Mouse (Mus musculus) ES-Bruce4 (cell line): ENCODE results near the gene Flt3l. TPM values are rescaled to one million over a fixed set of nuclear protein-coding genes. Genes with fewer than 3 reads are reported as not detected.

Experiments
- H3K27ac ChIP-seq: 2 replicates; pipeline ENCODE4 v1.5.1; 2012; ENCODE audit warnings: low read length, inconsistent platforms; ENCODE audit not compliant: insufficient read depth
- H3K27me3 ChIP-seq: 2 replicates; pipeline ENCODE4 v1.6.1; 2012; ENCODE audit warnings: mild to moderate bottlenecking, low read length, inconsistent platforms; ENCODE audit not compliant: control insufficient read depth, poor library complexity, insufficient read depth, severe bottlenecking
- H3K36me3 ChIP-seq: 2 replicates; pipeline ENCODE4 v1.6.1; 2012; ENCODE audit warnings: inconsistent platforms, mild to moderate bottlenecking, low read length, moderate library complexity; ENCODE audit not compliant: control insufficient read depth, poor library complexity, insufficient read depth, severe bottlenecking
- H3K4me1 ChIP-seq: one replicate; pipeline ENCODE4 v1.8.1; 2011; ENCODE audit warnings: low read length; ENCODE audit not compliant: control insufficient read depth, insufficient read depth
- H3K4me3 ChIP-seq: 2 replicates; pipeline ENCODE4 v1.5.1; 2011; ENCODE audit warnings: low read depth, mild to moderate bottlenecking, low read length
- H3K9ac ChIP-seq: 2 replicates; pipeline ENCODE4 v1.6.1; 2012; ENCODE audit warnings: low read depth, mild to moderate bottlenecking, inconsistent platforms; ENCODE audit not compliant: poor library complexity, severe bottlenecking
- H3K9me3 ChIP-seq: replicated peaks from 2 replicates; pipeline ENCODE4 v1.6.1; 2012; ENCODE audit warnings: mild to moderate bottlenecking, low read length, inconsistent platforms; ENCODE audit not compliant: control insufficient read depth, poor library complexity, insufficient read depth, severe bottlenecking
- CTCF ChIP-seq: IDR thresholded peaks from one replicate; pipeline ENCODE4 v1.8.1; 2011; ENCODE audit warnings: low read depth, low read length
- EP300 ChIP-seq: IDR thresholded peaks from 2 replicates; pipeline ENCODE4 v1.6.1; 2011; ENCODE audit warnings: low read depth, low read length; ENCODE audit not compliant: insufficient read depth
- POLR2A ChIP-seq: IDR thresholded peaks from one replicate; pipeline ENCODE4 v1.8.1; 2011; ENCODE audit warnings: low read length; ENCODE audit not compliant: insufficient read depth
- polyA plus RNA-seq: library from polyadenylated mRNA; stranded (reverse); fragments of >200 nt; gene quantifications from 2 replicates; pipeline ENCODE4 v1.2.4, GENCODE M21; 2011; ENCODE audit warnings: low read depth; ENCODE audit not compliant: missing spikeins, insufficient read depth, insufficient read length

Flt3l gene
- polyA plus RNA-seq, 1 experiment = 3.0 TPM

- Histone ChIP-seq H3K4me3 (no peak overlapping the region), H3K9me3 (no peaks in the 10 kb centered on the region), H3K36me3 (0 out of 2 replicates have a peak, but pooled peaks cover 6% of the 10 kb centered on the region), H3K9ac (no peak overlapping the region), H3K27ac (no peak overlapping the region), H3K27me3 (no peaks in the 10 kb centered on the region), H3K4me1 (no peaks in the 10 kb centered on the region)
- no peak for TF ChIP-seq POLR2A
- no peak for TF ChIP-seq CTCF
- TF ChIP-seq EP300 = no peak
Observed at GRCm38 (mm10) chr7:45145460-45145859, 9.2 kb upstream of the Flt3l start.

DNA sequence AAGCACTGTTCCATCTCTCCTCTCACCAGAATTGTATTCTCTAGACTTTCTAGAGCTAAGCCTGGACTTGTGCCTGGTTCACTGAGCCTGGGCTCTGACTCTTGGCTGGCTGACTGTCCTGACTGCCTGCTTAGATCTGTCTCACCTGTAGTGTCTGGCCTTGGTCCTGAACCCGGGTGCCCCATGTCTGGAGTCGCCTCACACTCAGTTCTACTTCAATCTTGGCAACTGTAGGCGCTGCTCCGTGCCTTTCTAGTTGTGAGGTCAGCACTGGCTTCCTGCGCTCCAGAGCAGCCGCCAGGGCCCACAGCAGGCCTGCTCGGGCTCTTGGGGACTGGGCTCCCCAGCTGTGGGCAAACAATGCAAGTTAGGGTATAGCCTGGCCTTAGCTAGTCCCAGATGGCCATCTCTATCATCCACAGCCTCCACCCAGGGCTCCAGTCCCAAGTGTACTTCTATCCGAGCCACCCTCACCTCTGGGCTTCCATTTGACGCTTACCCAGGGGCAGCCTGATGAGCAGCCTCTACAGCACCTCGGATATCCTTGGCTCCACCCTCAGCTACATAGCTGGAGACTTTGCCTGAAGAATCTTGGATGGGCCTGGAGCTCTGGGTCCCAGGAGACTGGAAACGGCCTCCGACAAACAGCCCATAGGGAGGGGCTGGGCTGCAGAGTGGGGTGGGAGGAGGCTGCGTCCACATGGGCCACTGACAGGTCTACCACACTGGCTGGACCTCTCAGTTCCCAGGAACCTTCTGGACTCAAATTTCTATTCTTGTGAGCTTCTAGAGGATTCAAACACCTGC lies 8.3 kb upstream of the Flt3l start:
- 0 out of 2 replicates have a peak, but pooled peaks cover 6% of the 10 kb centered on the region for H3K36me3 ChIP-seq
- TF ChIP-seq EP300 (no peak), POLR2A (no peak), CTCF (no peak)

DNA sequence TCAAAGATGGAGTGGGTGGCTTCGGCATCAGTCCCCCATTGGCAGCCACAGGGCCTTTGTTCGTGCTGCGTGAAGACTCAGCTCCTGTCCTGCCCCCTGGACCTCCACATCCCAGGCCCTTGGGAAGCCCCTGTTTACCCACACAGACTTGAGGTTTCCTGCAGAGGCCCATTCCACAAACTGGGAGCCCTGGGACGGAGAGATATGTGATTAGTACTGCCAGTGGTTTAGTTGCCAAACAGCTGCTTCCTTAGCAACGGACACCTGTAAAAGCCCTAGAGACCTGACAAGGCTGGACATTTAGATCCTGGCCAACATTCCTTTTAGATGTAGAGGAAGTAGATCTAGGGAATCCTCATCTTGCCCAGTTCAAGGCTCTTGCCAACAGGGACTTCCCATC lies 5.7 kb upstream of the Flt3l start:
- Histone ChIP-seq H3K9ac (no peak overlapping the region), H3K36me3 (0 out of 2 replicates have a peak, but pooled peaks cover 6% of the 10 kb centered on the region), H3K27ac (no peak overlapping the region), H3K27me3 (no peaks in the 10 kb centered on the region), H3K4me3 (no peak overlapping the region), H3K9me3 (no peaks in the 10 kb centered on the region), H3K4me1 (no peaks in the 10 kb centered on the region)
- TF ChIP-seq POLR2A = no peak
- no peak for TF ChIP-seq CTCF
- TF ChIP-seq EP300 = no peak

More for the DNA sequence above, 8.3 kb upstream of the Flt3l start:
- no peaks in the 10 kb centered on the region for H3K9me3 ChIP-seq
- H3K9ac ChIP-seq = no peak overlapping the region
- H3K4me3 ChIP-seq = no peak overlapping the region
- H3K27ac ChIP-seq = no peak overlapping the region
- H3K27me3 ChIP-seq = no peaks in the 10 kb centered on the region
- H3K4me1 ChIP-seq = no peaks in the 10 kb centered on the region

GRCm38 (mm10) chr7:45141319-45141718 lies 5.1 kb upstream of the Flt3l start:
- H3K4me3 ChIP-seq = no peak overlapping the region
- H3K36me3 ChIP-seq = 0 out of 2 replicates have a peak, but pooled peaks cover 4% of the 10 kb centered on the region
- no peak for TF ChIP-seq CTCF
- TF ChIP-seq EP300 = no peak
- no peak for TF ChIP-seq POLR2A
- no peak overlapping the region for H3K27ac ChIP-seq
- no peaks in the 10 kb centered on the region for H3K9me3 ChIP-seq
- H3K4me1 ChIP-seq = no peaks in the 10 kb centered on the region
- no peaks in the 10 kb centered on the region for H3K27me3 ChIP-seq
- no peak overlapping the region for H3K9ac ChIP-seq

DNA sequence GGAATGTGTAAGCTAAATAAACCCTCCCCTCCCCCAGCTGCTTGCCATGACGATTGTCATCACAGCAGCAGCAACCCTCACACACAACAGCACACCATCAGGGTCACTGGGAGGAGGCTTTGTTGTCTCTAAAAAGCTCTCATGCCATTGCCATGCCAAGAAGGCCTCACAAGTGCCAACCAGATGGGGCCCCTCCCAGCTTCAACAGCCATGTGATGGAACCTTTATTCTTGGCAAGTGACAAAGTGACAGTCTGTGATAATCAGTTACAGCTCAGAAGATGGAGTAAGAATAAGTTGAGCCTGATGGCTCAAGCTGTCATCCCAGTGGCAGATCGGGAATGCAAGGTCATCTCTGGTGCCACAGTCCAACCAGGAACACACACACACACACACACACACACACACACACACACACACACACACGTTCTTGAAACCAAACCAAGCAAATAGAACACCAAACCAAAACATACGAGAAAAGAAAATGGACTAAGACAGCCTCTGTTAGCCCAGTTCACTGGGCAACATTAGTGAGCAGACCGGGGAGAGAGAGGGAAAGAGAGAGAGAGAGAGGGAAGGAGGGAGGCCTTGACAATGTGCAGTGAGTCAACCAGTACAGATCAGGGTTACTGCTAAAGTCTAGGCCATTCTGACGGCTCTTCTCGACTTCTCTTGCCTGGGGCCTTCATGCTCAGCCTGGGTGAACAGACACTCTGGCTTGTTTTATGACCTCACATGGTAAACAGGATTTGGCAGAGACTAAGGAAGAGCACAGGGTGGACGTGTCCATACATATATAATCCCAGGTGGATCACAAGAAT lies 3.9 kb upstream of the Flt3l start:
- no peaks in the 10 kb centered on the region for H3K9me3 ChIP-seq
- no peaks in the 10 kb centered on the region for H3K4me1 ChIP-seq
- H3K36me3 ChIP-seq = 0 out of 2 replicates have a peak, but pooled peaks cover 4% of the 10 kb centered on the region
- TF ChIP-seq EP300 = no peak
- no peak for TF ChIP-seq CTCF
- no peak for TF ChIP-seq POLR2A
- no peak overlapping the region for H3K9ac ChIP-seq
- no peak overlapping the region for H3K27ac ChIP-seq
- H3K27me3 ChIP-seq = no peaks in the 10 kb centered on the region
- no peak overlapping the region for H3K4me3 ChIP-seq

GRCm38 (mm10) chr7:45138403-45138802 lies 2.2 kb upstream of the Flt3l start:
- TF ChIP-seq CTCF (no peak), EP300 (no peak), POLR2A (no peak)
- Histone ChIP-seq H3K27me3 (no peaks in the 10 kb centered on the region), H3K27ac (no peak overlapping the region), H3K4me3 (no peak overlapping the region), H3K9ac (no peak overlapping the region), H3K9me3 (no peaks in the 10 kb centered on the region), H3K36me3 (0 out of 2 replicates have a peak, but pooled peaks cover 4% of the 10 kb centered on the region), H3K4me1 (no peaks in the 10 kb centered on the region)
